In the genomic region with DNA sequence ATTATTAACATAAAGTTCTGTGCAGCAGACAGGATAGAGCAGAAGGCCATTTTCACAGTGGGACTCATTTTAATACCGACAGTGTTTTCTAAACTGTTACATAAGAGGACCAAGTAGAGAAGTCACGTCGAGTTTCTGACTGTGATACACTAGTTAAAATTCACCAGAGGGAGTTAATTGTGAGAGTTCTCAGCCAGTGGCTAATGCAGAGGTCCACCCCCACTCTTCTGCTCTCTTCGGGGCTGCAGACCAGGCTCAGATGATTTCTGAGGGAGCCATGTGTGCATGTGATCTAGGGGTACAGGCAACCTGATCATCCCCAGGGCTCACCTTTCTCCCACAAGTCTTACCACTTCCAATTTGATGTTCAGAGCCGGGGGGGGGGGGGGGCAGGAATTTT, we compare ENCODE assay signal across 18 mouse cellular contexts.
DNase-seq lines count a peak whose midpoint lies in the region; ATAC-seq and TF ChIP-seq lines count a peak whose summit lies in the region.
"Had no signal": no experiment of that assay in that cellular context is flagged by ENCODE, and none has a peak within 500 bp of the region (broad histone marks: within the 10 kb centered on the region; RNA-seq: fewer than 3 reads in every experiment).

No protein-coding gene starts in this region.

- no peak for ATAC-seq in neural tube, embryonic 11.5 days (ENCODE audit: insufficient read depth, low FRiP score, low TSS enrichment)
- no peak for ATAC-seq in kidney, embryonic 14.5 days (ENCODE audit: low FRiP score, low TSS enrichment)
- ATAC-seq: forebrain, embryonic 16.5 days; intestine, embryonic 15.5 days; lung, postnatal 0 days had no signal

- H3K36me3 ChIP-seq in kidney, adult 2 months (ENCODE audit: control insufficient read depth, insufficient read depth, low read length): no peaks in the 10 kb centered on the region
- 0 out of 2 replicates have a peak, but pooled peaks cover 2% of the 10 kb centered on the region for H3K36me3 ChIP-seq in neural tube, embryonic 11.5 days (ENCODE audit: control insufficient read depth, insufficient read depth, low read length)
- no peaks in the 10 kb centered on the region for H3K36me3 ChIP-seq in kidney, embryonic 14.5 days (ENCODE audit: control insufficient read depth, insufficient read depth, low read length)
- H3K36me3 ChIP-seq: intestine, embryonic 15.5 days; neural tube, embryonic 12.5 days had no signal

- peak overlapping the region; percentile 90 for H3K27ac ChIP-seq in kidney, adult 2 months (ENCODE audit: insufficient read depth, low read depth, low read length)
- H3K27ac ChIP-seq in neural tube, embryonic 11.5 days (ENCODE audit: low read depth, low read length): 0 out of 2 replicates have a peak overlapping the region, but pooled peaks have one; percentile 4
- H3K27ac ChIP-seq in kidney, embryonic 14.5 days (ENCODE audit: low read depth, low read length): peak overlapping the region; percentile 17; the same call in 1 of the 2 replicates
- H3K27ac ChIP-seq: intestine, embryonic 15.5 days; neural tube, embryonic 12.5 days had no signal

- DNase-seq in kidney, adult 2 months: peak; percentile 75
- DNase-seq in kidney, postnatal 10 days: no peak
- DNase-seq in neural tube, embryonic 11.5 days (ENCODE audit: low spot score): no peak
- DNase-seq in neural tube, embryonic 10.5 days (ENCODE audit: extremely low spot score, low spot score): no peak
- DNase-seq in heart, adult 9 months (ENCODE audit: low spot score in 2 of 2): no peak
- DNase-seq in lung, postnatal 14 days: no peak
- DNase-seq: adrenal gland, adult 2 months; cerebellum, postnatal 10 days; heart, adult 11 months; heart, postnatal 36 days; left cerebral cortex, postnatal 4 days; liver; thymus, postnatal 25 days had no signal

- WGBS in kidney, adult 2 months: 38% methylated on average over 5 of the region's 5 CpGs
- WGBS in neural tube, embryonic 11.5 days: 56% methylated on average over 5 of the region's 5 CpGs
- WGBS in kidney, embryonic 14.5 days: 39% methylated on average over 5 of the region's 5 CpGs

- TF ChIP-seq POLR2A in kidney, adult 2 months (IDR thresholded peaks at IDR 0.05; ENCODE audit: low read depth, low read length): no peak

- no peak for TF ChIP-seq CTCF in kidney, adult 2 months (conservative IDR thresholded peaks at IDR 0.05; ENCODE audit: insufficient read depth, insufficient read length, low read depth, low read length)

- no peaks in the 10 kb centered on the region for H3K27me3 ChIP-seq in kidney, adult 2 months (replicated peaks; ENCODE audit: control insufficient read depth, insufficient read depth, low read length)
- H3K27me3 ChIP-seq in neural tube, embryonic 11.5 days (ENCODE audit: control insufficient read depth, insufficient read depth, low read length): no peaks in the 10 kb centered on the region
- no peaks in the 10 kb centered on the region for H3K27me3 ChIP-seq in kidney, embryonic 14.5 days (ENCODE audit: control insufficient read depth, insufficient read depth, low read length)
- H3K27me3 ChIP-seq: intestine, embryonic 15.5 days; neural tube, embryonic 12.5 days had no signal

- H3K9me3 ChIP-seq in neural tube, embryonic 11.5 days (ENCODE audit: control insufficient read depth, low read length): no peaks in the 10 kb centered on the region
- H3K9me3 ChIP-seq in kidney, embryonic 14.5 days (ENCODE audit: control insufficient read depth, low read length): no peaks in the 10 kb centered on the region
- H3K9me3 ChIP-seq: intestine, embryonic 15.5 days; neural tube, embryonic 12.5 days had no signal

- H3K4me2 ChIP-seq in neural tube, embryonic 11.5 days (ENCODE audit: low read depth): no peak overlapping the region
- H3K4me2 ChIP-seq in kidney, embryonic 14.5 days (replicated peaks; ENCODE audit: low read depth, low read length): no peak overlapping the region
- H3K4me2 ChIP-seq: intestine, embryonic 15.5 days; neural tube, embryonic 12.5 days had no signal

- H3K9ac ChIP-seq in neural tube, embryonic 11.5 days (ENCODE audit: low read length): no peak overlapping the region
- H3K9ac ChIP-seq in kidney, embryonic 14.5 days (ENCODE audit: low read depth, low read length): no peak overlapping the region
- H3K9ac ChIP-seq: intestine, embryonic 15.5 days; neural tube, embryonic 12.5 days had no signal

- H3K4me1 ChIP-seq in kidney, adult 2 months (ENCODE audit: control insufficient read depth, insufficient read depth, low read length): peaks cover 39% of the 10 kb centered on the region
- peaks cover 10% of the 10 kb centered on the region for H3K4me1 ChIP-seq in neural tube, embryonic 11.5 days (ENCODE audit: control insufficient read depth, insufficient read depth, low read length)
- peaks cover 25% of the 10 kb centered on the region for H3K4me1 ChIP-seq in kidney, embryonic 14.5 days (ENCODE audit: control insufficient read depth, insufficient read depth, low read length)

- no peak overlapping the region for H3K4me3 ChIP-seq in kidney, adult 2 months (ENCODE audit: insufficient read depth, low read depth, low read length)
- H3K4me3 ChIP-seq in neural tube, embryonic 11.5 days (ENCODE audit: low read depth, low read length): no peak overlapping the region
- H3K4me3 ChIP-seq in kidney, embryonic 14.5 days (ENCODE audit: low read length): no peak overlapping the region
- H3K4me3 ChIP-seq: intestine, embryonic 15.5 days; neural tube, embryonic 12.5 days had no signal

Comparison
In these comparisons a context has a peak if more than half of its experiments do, and no peak if none do; other contexts are left out.
1. H3K27ac ChIP-seq: peak in every context shown above with its lines; median percentile 90 in kidney, adult 2 months; 17 in kidney, embryonic 14.5 days; 4 in neural tube, embryonic 11.5 days.